Mouse (Mus musculus) heart, embryonic 12.5 days (tissue): Measurements from ENCODE around the gene Ccdc127. TPM values are rescaled to one million over a fixed set of nuclear protein-coding genes. Genes with fewer than 3 reads are reported as not detected.

Experiments used
- ATAC-seq: fragments of 200-750 bp; cut with Nextera tagmentation; 2 replicates; pipeline ENCODE4 v1.8.0; 2017; ENCODE audit warnings: moderate TSS enrichment, moderate library complexity; ENCODE audit not compliant: insufficient number of reproducible peaks, low FRiP score
- H3K27ac ChIP-seq: fragments of 300-500 bp; sonication (generic); 2 replicates; pipeline ENCODE4 v1.5.1; 2016; ENCODE audit warnings: mild to moderate bottlenecking, moderate library complexity; ENCODE audit not compliant: poor library complexity, severe bottlenecking
- H3K27me3 ChIP-seq: fragments of 300-500 bp; sonication (generic); replicated peaks from 2 replicates; pipeline ENCODE4 v1.6.1; 2016; ENCODE audit warnings: mild to moderate bottlenecking, moderate library complexity
- H3K36me3 ChIP-seq: fragments of 300-500 bp; sonication (generic); 2 replicates; pipeline ENCODE4 v1.6.1; 2016; ENCODE audit warnings: mild to moderate bottlenecking, moderate library complexity
- H3K4me1 ChIP-seq: fragments of 300-500 bp; sonication (generic); replicated peaks from 2 replicates; pipeline ENCODE4 v1.6.1; 2016; ENCODE audit warnings: mild to moderate bottlenecking
- H3K4me2 ChIP-seq: fragments of 300-500 bp; sonication (generic); 2 replicates; pipeline ENCODE4 v1.6.1; 2016; ENCODE audit warnings: mild to moderate bottlenecking, moderate library complexity
- H3K4me3 ChIP-seq: fragments of 300-500 bp; sonication (generic); 2 replicates; pipeline ENCODE4 v1.5.1; 2016; ENCODE audit warnings: mild to moderate bottlenecking
- H3K9ac ChIP-seq: fragments of 300-500 bp; sonication (generic); 2 replicates; pipeline ENCODE4 v1.6.1; 2016; ENCODE audit warnings: mild to moderate bottlenecking, moderate library complexity
- H3K9me3 ChIP-seq: fragments of 300-500 bp; sonication (generic); replicated peaks from 2 replicates; pipeline ENCODE4 v1.6.1; 2016; ENCODE audit warnings: mild to moderate bottlenecking, moderate library complexity
- WGBS: fragments of 180-500 bp; shearing (Covaris S2); methylation state at CpG from one replicate; pipeline ENCODE4 v1.1.7; 2016; 5-methylcytosine and 5-hydroxymethylcytosine counted together
- polyA plus RNA-seq: library from polyadenylated mRNA; unstranded; fragments of >200 nt; fragmentation: Nextera tagmentation; extraction: Ambion mirVana; gene quantifications from 2 replicates; pipeline ENCODE4 v1.2.1, GENCODE M21; 2016

Ccdc127 gene
- polyA plus RNA-seq, 1 experiment from 2014 or later = 48.7 TPM

- ATAC-seq = no peak
- H3K4me3 ChIP-seq = no peak overlapping the region
Observed at GRCm38 (mm10) chr13:74329321-74329720, 20.8 kb upstream of the Ccdc127 start.

GRCm38 (mm10) chr13:74341036-74341435, 9.1 kb upstream of the Ccdc127 start:
- no peak for ATAC-seq
- H3K27ac ChIP-seq = no peak overlapping the region
- 55% methylated on average over 3 of the region's 3 CpGs for WGBS
- H3K4me1 ChIP-seq = no peaks in the 10 kb centered on the region
- H3K9me3 ChIP-seq = no peaks in the 10 kb centered on the region
- H3K27me3 ChIP-seq = no peaks in the 10 kb centered on the region
- H3K36me3 ChIP-seq = peaks cover 70% of the 10 kb centered on the region
- H3K4me3 ChIP-seq = no peak overlapping the region
- H3K4me2 ChIP-seq = no peak overlapping the region
- H3K9ac ChIP-seq = no peak overlapping the region

More at GRCm38 (mm10) chr13:74329321-74329720, 20.8 kb upstream of the Ccdc127 start:
- Histone ChIP-seq H3K9ac (no peak overlapping the region), H3K9me3 (no peaks in the 10 kb centered on the region), H3K27me3 (no peaks in the 10 kb centered on the region), H3K36me3 (peaks cover 77% of the 10 kb centered on the region), H3K27ac (no peak overlapping the region), H3K4me1 (no peaks in the 10 kb centered on the region), H3K4me2 (no peak overlapping the region)

- Histone ChIP-seq H3K4me3 (peak overlapping the region; percentile 85), H3K27ac (peak overlapping the region; percentile 93), H3K9ac (peak overlapping the region; percentile 95), H3K36me3 (peaks cover 17% of the 10 kb centered on the region), H3K9me3 (no peaks in the 10 kb centered on the region), H3K4me1 (peaks cover 11% of the 10 kb centered on the region), H3K27me3 (no peaks in the 10 kb centered on the region), H3K4me2 (peak overlapping the region; percentile 76)
- ATAC-seq = peak; percentile 51
- WGBS = under 1% methylated on average over 15 of the region's 15 CpGs
Observed at GRCm38 (mm10) chr13:74350435-74350906, 362 bp downstream of the Ccdc127 start.

- H3K4me3 ChIP-seq = no peak overlapping the region
- 93% methylated on average over 13 of the region's 13 CpGs for WGBS
- H3K27me3 ChIP-seq = no peaks in the 10 kb centered on the region
- no peak overlapping the region for H3K27ac ChIP-seq
- no peaks in the 10 kb centered on the region for H3K4me1 ChIP-seq
- H3K9ac ChIP-seq = no peak overlapping the region
- no peaks in the 10 kb centered on the region for H3K9me3 ChIP-seq
- H3K4me2 ChIP-seq = no peak overlapping the region
- peaks cover 68% of the 10 kb centered on the region for H3K36me3 ChIP-seq
- no peak for ATAC-seq
Observed at GRCm38 (mm10) chr13:74356491-74356890, 6.4 kb downstream of the Ccdc127 start.

- 57% methylated on average over 2 of the region's 2 CpGs for WGBS
- Histone ChIP-seq H3K36me3 (peaks cover 41% of the 10 kb centered on the region), H3K27ac (no peak overlapping the region), H3K27me3 (no peaks in the 10 kb centered on the region), H3K4me1 (peaks cover 26% of the 10 kb centered on the region), H3K4me2 (peak overlapping the region; percentile 63), H3K9me3 (no peaks in the 10 kb centered on the region), H3K4me3 (no peak overlapping the region), H3K9ac (no peak overlapping the region)
- ATAC-seq = no peak
Observed at GRCm38 (mm10) chr13:74362218-74362617, 12.1 kb downstream of the Ccdc127 start.

- no peaks in the 10 kb centered on the region; the same call in 1 of the 2 replicates for H3K9me3 ChIP-seq
- H3K4me2 ChIP-seq = peak overlapping the region; percentile 63
- H3K4me1 ChIP-seq = peaks cover 26% of the 10 kb centered on the region
- peak; percentile 62 for ATAC-seq
- peak overlapping the region; percentile 92 for H3K27ac ChIP-seq
- WGBS = 75% methylated on average over 13 of the region's 13 CpGs
- peak overlapping the region; percentile 32 for H3K4me3 ChIP-seq
- H3K27me3 ChIP-seq = no peaks in the 10 kb centered on the region
- H3K9ac ChIP-seq = peak overlapping the region; percentile 63
- H3K36me3 ChIP-seq = peaks cover 33% of the 10 kb centered on the region
Observed at GRCm38 (mm10) chr13:74363176-74363858, 13.2 kb downstream of the Ccdc127 start.

GRCm38 (mm10) chr13:74363859-74364235, 13.7 kb downstream of the Ccdc127 start, which contains the start of gene Lrrc14b:
TSS of gene Lrrc14b (minus strand) at chr13:74364005.
- Histone ChIP-seq H3K36me3 (peaks cover 28% of the 10 kb centered on the region), H3K4me2 (peak within 1 kb of the TSS; percentile 63), H3K9ac (peak within 1 kb of the TSS; percentile 63), H3K27me3 (no peaks in the 10 kb centered on the region), H3K27ac (peak within 1 kb of the TSS; percentile 92), H3K4me3 (peak within 1 kb of the TSS; percentile 32), H3K4me1 (peaks cover 26% of the 10 kb centered on the region), H3K9me3 (no peaks in the 10 kb centered on the region; the same call in 1 of the 2 replicates)
- 26% methylated on average over 8 of the region's 8 CpGs for WGBS
- ATAC-seq = peak; percentile 75

GRCm38 (mm10) chr13:74381533-74382276, 31.6 kb downstream of the Ccdc127 start:
- H3K27ac ChIP-seq = no peak overlapping the region
- no peak overlapping the region for H3K9ac ChIP-seq
- WGBS = 66% methylated on average over 10 of the region's 10 CpGs
- no peaks in the 10 kb centered on the region for H3K27me3 ChIP-seq
- ATAC-seq = no peak
- H3K9me3 ChIP-seq = no peaks in the 10 kb centered on the region
- H3K4me3 ChIP-seq = no peak overlapping the region
- no peak overlapping the region for H3K4me2 ChIP-seq
- H3K36me3 ChIP-seq = no peaks in the 10 kb centered on the region
- H3K4me1 ChIP-seq = no peaks in the 10 kb centered on the region

- Histone ChIP-seq H3K9me3 (no peaks in the 10 kb centered on the region), H3K27me3 (no peaks in the 10 kb centered on the region), H3K36me3 (no peaks in the 10 kb centered on the region), H3K4me1 (no peaks in the 10 kb centered on the region), H3K27ac (no peak overlapping the region), H3K4me2 (no peak overlapping the region), H3K4me3 (no peak overlapping the region), H3K9ac (no peak overlapping the region)
- ATAC-seq = no peak
- 67% methylated on average over 3 of the region's 3 CpGs for WGBS
Observed at GRCm38 (mm10) chr13:74382289-74382688, 32.2 kb downstream of the Ccdc127 start.

- Histone ChIP-seq H3K36me3 (no peaks in the 10 kb centered on the region), H3K9me3 (no peaks in the 10 kb centered on the region), H3K4me2 (peak overlapping the region; percentile 75), H3K4me1 (0 out of 2 replicates have a peak, but pooled peaks cover 3% of the 10 kb centered on the region), H3K4me3 (peak overlapping the region; percentile 71), H3K27me3 (no peaks in the 10 kb centered on the region), H3K27ac (no peak overlapping the region), H3K9ac (no peak overlapping the region)
- no peak for ATAC-seq
- 65% methylated on average over 6 of the region's 6 CpGs for WGBS
Observed at GRCm38 (mm10) chr13:74389730-74390129, 39.6 kb downstream of the Ccdc127 start.

- H3K27ac ChIP-seq = no peak within 1 kb of the TSS
Observed at GRCm38 (mm10) chr13:74390371-74390990, 40.4 kb downstream of the Ccdc127 start, which contains the start of gene Zfp72. TSS of gene Zfp72 (minus strand) at chr13:74390836.

More at GRCm38 (mm10) chr13:74390371-74390990, 40.4 kb downstream of the Ccdc127 start, which contains the start of gene Zfp72:
- peak; percentile 77; the same call in 1 of the 2 replicates for ATAC-seq
- 2% methylated on average over 14 of the region's 14 CpGs for WGBS
- H3K4me2 ChIP-seq = peak within 1 kb of the TSS; percentile 75
- 0 out of 2 replicates have a peak, but pooled peaks cover 4% of the 10 kb centered on the region for H3K27me3 ChIP-seq
- 0 out of 2 replicates have a peak, but pooled peaks cover 3% of the 10 kb centered on the region for H3K4me1 ChIP-seq
- no peaks in the 10 kb centered on the region for H3K9me3 ChIP-seq
- H3K36me3 ChIP-seq = no peaks in the 10 kb centered on the region
- H3K4me3 ChIP-seq = peak within 1 kb of the TSS; percentile 71
- peak within 1 kb of the TSS; percentile 57 for H3K9ac ChIP-seq
